Comparison of ENCODE assay signal across 8 mouse cellular contexts in the genomic region with DNA sequence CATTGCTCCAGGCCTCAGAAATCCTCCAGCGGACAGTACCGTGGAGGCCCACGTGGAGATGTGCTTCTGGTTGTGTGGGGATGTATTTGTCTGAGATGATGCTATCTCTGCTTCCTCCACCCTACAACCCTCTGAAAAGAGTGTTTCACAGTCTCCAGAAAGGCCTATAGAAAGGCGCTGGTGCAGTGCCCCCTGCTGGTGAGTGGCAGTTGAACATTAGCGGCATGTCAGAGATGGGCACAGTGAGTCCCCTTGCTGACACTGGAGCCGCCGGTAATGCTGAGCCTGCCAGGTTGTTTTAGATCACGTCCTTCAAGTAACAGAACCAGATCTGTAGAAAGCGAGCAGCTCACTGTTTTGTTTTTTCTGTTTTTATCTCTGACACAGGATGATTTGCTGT.
DNase-seq lines count a peak whose midpoint lies in the region.

No protein-coding gene starts in this region.

- DNase-seq in heart, postnatal 4 days = peak; percentile 34
- DNase-seq in heart, adult 8-10 months (ENCODE audit: low spot score) = no peak
- peak; percentile 41 for DNase-seq in right cerebral cortex, postnatal 14 days
- no peak for DNase-seq in right cerebral cortex, adult 18-20 months
- DNase-seq in adrenal gland, adult 2 months = peak; percentile 40
- DNase-seq in gastrocnemius, postnatal 10 days = peak; percentile 19
- peak; percentile 4 for DNase-seq in skeletal muscle tissue, adult 2 months (ENCODE audit: low read depth, low spot score)
- DNase-seq in heart, adult 11 months = no peak

Comparison
In these comparisons a context has a peak if more than half of its experiments do, and no peak if none do; other contexts are left out.
1. DNase-seq: peak in heart, postnatal 4 days (single experiment), right cerebral cortex, postnatal 14 days (single experiment), adrenal gland, adult 2 months (single experiment), gastrocnemius, postnatal 10 days (single experiment) and skeletal muscle tissue, adult 2 months (single experiment); none in heart, adult 8-10 months (single experiment), right cerebral cortex, adult 18-20 months (single experiment) and heart, adult 11 months (single experiment).